Mouse (Mus musculus) adipose tissue, adult 10 weeks (tissue): ENCODE data around the gene Zar1. TPM values are rescaled to one million over a fixed set of nuclear protein-coding genes. Genes with fewer than 3 reads are reported as not detected.

Source experiments
- polyA plus RNA-seq: library from polyadenylated mRNA; stranded (reverse); fragments of 350-450 nt; fragmentation: Illumina TruSeq; extraction: RNeasy Lipid Tissue Mini Kit (QIAGEN cat#74804); gene quantifications from one replicate; pipeline ENCODE4 v1.2.3, GENCODE M21; 2014; ENCODE audit warnings: low read depth, low replicate concordance

The Zar1 gene
- not detected for polyA plus RNA-seq

GRCm38 (mm10) chr5:72580970-72581332, at the start of gene Zar1:
Gene Zar1 (minus strand): TSS chr5:72581254.

GRCm38 (mm10) chr5:72587192-72587681, 6.2 kb upstream of the Zar1 start, which contains the start of gene Gm5868:
Gene Gm5868 (minus strand): TSS chr5:72587551.

GRCm38 (mm10) chr5:72559544-72560049, 21.5 kb downstream of the Zar1 start, which contains the start of gene Nfxl1:
Gene Nfxl1 (minus strand): TSS chr5:72559684.

Other genes starting within 250 kb of the Zar1 start
- gene Corin, start 76.8 kb downstream of the Zar1 start, polyA plus RNA-seq, result 1.1 TPM
- 18.1 TPM for gene Nfxl1, start 21.6 kb downstream of the Zar1 start, polyA plus RNA-seq
- gene Gm5868, start 6.3 kb upstream of the Zar1 start, polyA plus RNA-seq, result not detected
- not detected for gene Cnga1, start 63.0 kb upstream of the Zar1 start, polyA plus RNA-seq
- 1.4 TPM for gene Nipal1, start 66.5 kb upstream of the Zar1 start, polyA plus RNA-seq
- gene Txk, start 171.5 kb upstream of the Zar1 start, polyA plus RNA-seq, result 0.52 TPM